Mouse (Mus musculus): ENCODE measurements around the gene Gon4l. TPM values are rescaled to one million over a fixed set of nuclear protein-coding genes. Genes with fewer than 3 reads are reported as not detected.

The Gon4l gene
- polyA plus RNA-seq (2014; fragmentation: Illumina TruSeq; extraction: RNeasy Lipid Tissue Mini Kit (QIAGEN cat#74804); ENCODE audit: insufficient read depth, low read depth, low replicate concordance), result 7.9 TPM

GRCm38 (mm10) chr3:88834951-88835491, at the start of gene Gon4l:
Gene Gon4l, plus strand, starts transcription at chr3:88835231.

GRCm38 (mm10) chr3:88913511-88914383, 78.7 kb downstream of the Gon4l start, which contains the start of gene Msto1:
Gene Msto1, minus strand, starts transcription at chr3:88913999.

GRCm38 (mm10) chr3:88950576-88951326, 115.7 kb downstream of the Gon4l start, which contains the start of the genes Ash1l and Dap3:
Gene Ash1l, plus strand, starts transcription at chr3:88950622.
Gene Dap3, minus strand, starts transcription at chr3:88951181.

Other genes with a start within 250 kb of the Gon4l start
- gene Arhgef2, start 229.3 kb upstream of the Gon4l start, polyA plus RNA-seq (2014; fragmentation: Illumina TruSeq; extraction: RNeasy Lipid Tissue Mini Kit (QIAGEN cat#74804); ENCODE audit: insufficient read depth, low read depth, low replicate concordance), result 52.8 TPM
- not detected for gene Rxfp4, start 182.1 kb upstream of the Gon4l start, polyA plus RNA-seq (2014; fragmentation: Illumina TruSeq; extraction: RNeasy Lipid Tissue Mini Kit (QIAGEN cat#74804); ENCODE audit: insufficient read depth, low read depth, low replicate concordance)
- 17.8 TPM for gene Khdc4, start 149.4 kb upstream of the Gon4l start, polyA plus RNA-seq (2014; fragmentation: Illumina TruSeq; extraction: RNeasy Lipid Tissue Mini Kit (QIAGEN cat#74804); ENCODE audit: insufficient read depth, low read depth, low replicate concordance)
- 70.5 TPM for gene Rit1, start 118.4 kb upstream of the Gon4l start, polyA plus RNA-seq (2014; fragmentation: Illumina TruSeq; extraction: RNeasy Lipid Tissue Mini Kit (QIAGEN cat#74804); ENCODE audit: insufficient read depth, low read depth, low replicate concordance)
- gene Syt11, start 60.1 kb upstream of the Gon4l start, polyA plus RNA-seq (2014; fragmentation: Illumina TruSeq; extraction: RNeasy Lipid Tissue Mini Kit (QIAGEN cat#74804); ENCODE audit: insufficient read depth, low read depth, low replicate concordance), result 6.0 TPM
- 12.2 TPM for gene Msto1, start 78.8 kb downstream of the Gon4l start, polyA plus RNA-seq (2014; fragmentation: Illumina TruSeq; extraction: RNeasy Lipid Tissue Mini Kit (QIAGEN cat#74804); ENCODE audit: insufficient read depth, low read depth, low replicate concordance)
- gene Ash1l, start 115.4 kb downstream of the Gon4l start, polyA plus RNA-seq (2014; fragmentation: Illumina TruSeq; extraction: RNeasy Lipid Tissue Mini Kit (QIAGEN cat#74804); ENCODE audit: insufficient read depth, low read depth, low replicate concordance), result 4.8 TPM
- 63.0 TPM for gene Dap3, start 116.0 kb downstream of the Gon4l start, polyA plus RNA-seq (2014; fragmentation: Illumina TruSeq; extraction: RNeasy Lipid Tissue Mini Kit (QIAGEN cat#74804); ENCODE audit: insufficient read depth, low read depth, low replicate concordance)